7 mouse cellular contexts compared by ENCODE assay signal in genomic region chr10:120553097-120553453, GRCm38 (mm10).
DNase-seq lines count a peak whose midpoint lies in the region; ATAC-seq lines count a peak whose summit lies in the region.

No protein-coding gene starts in this region.

- peak overlapping the region; percentile 59 for H3K4me3 ChIP-seq in embryonic facial prominence, embryonic 15.5 days (replicated peaks)
- H3K4me3 ChIP-seq in intestine, embryonic 16.5 days (ENCODE audit: low read length), result peak overlapping the region; percentile 66
- peak overlapping the region; percentile 94 for H3K4me3 ChIP-seq in megakaryocyte, embryonic 14.5 days (replicated peaks)

- 0 out of 2 replicates have a peak overlapping the region, but pooled peaks have one; percentile 76 for H3K27ac ChIP-seq in embryonic facial prominence, embryonic 15.5 days (replicated peaks)
- peak overlapping the region; percentile 69 for H3K27ac ChIP-seq in intestine, embryonic 16.5 days (ENCODE audit: low read length)

- ATAC-seq in embryonic facial prominence, embryonic 15.5 days (ENCODE audit: insufficient number of reproducible peaks, low FRiP score, low TSS enrichment, low read depth), result peak; percentile 71
- peak; percentile 81 for ATAC-seq in intestine, embryonic 16.5 days

- H3K9me3 ChIP-seq in embryonic facial prominence, embryonic 15.5 days (replicated peaks), result no peaks in the 10 kb centered on the region
- no peaks in the 10 kb centered on the region for H3K9me3 ChIP-seq in intestine, embryonic 16.5 days (ENCODE audit: control insufficient read depth, low read length)
- H3K9me3 ChIP-seq in megakaryocyte, embryonic 14.5 days, result 0 out of 2 replicates have a peak, but pooled peaks cover 2% of the 10 kb centered on the region

- H3K27me3 ChIP-seq in embryonic facial prominence, embryonic 15.5 days, result no peaks in the 10 kb centered on the region
- H3K27me3 ChIP-seq in intestine, embryonic 16.5 days (replicated peaks; ENCODE audit: control insufficient read depth, insufficient read depth, low read length), result no peaks in the 10 kb centered on the region
- peaks cover 38% of the 10 kb centered on the region for H3K27me3 ChIP-seq in megakaryocyte, embryonic 14.5 days (replicated peaks)

- H3K4me2 ChIP-seq in embryonic facial prominence, embryonic 15.5 days (replicated peaks), result peak overlapping the region; percentile 100
- H3K4me2 ChIP-seq in intestine, embryonic 16.5 days (ENCODE audit: low read depth, low read length), result peak overlapping the region; percentile 99

- H3K9ac ChIP-seq in embryonic facial prominence, embryonic 15.5 days, result peak overlapping the region; percentile 53; the same call in 1 of the 2 replicates
- H3K9ac ChIP-seq in intestine, embryonic 16.5 days (ENCODE audit: low read depth, low read length), result peak overlapping the region; percentile 83

- peaks cover 23% of the 10 kb centered on the region for H3K4me1 ChIP-seq in embryonic facial prominence, embryonic 15.5 days
- 0 out of 2 replicates have a peak, but pooled peaks cover 2% of the 10 kb centered on the region for H3K4me1 ChIP-seq in intestine, embryonic 16.5 days (ENCODE audit: control insufficient read depth, insufficient read depth, low read length)
- peaks cover 17% of the 10 kb centered on the region for H3K4me1 ChIP-seq in megakaryocyte, embryonic 14.5 days

- WGBS in embryonic facial prominence, embryonic 15.5 days, result under 1% methylated on average over 16 of the region's 16 CpGs
- 0% methylated on average over 16 of the region's 16 CpGs for WGBS in intestine, embryonic 16.5 days

- H3K36me3 ChIP-seq in embryonic facial prominence, embryonic 15.5 days, result no peaks in the 10 kb centered on the region
- H3K36me3 ChIP-seq in intestine, embryonic 16.5 days (ENCODE audit: control insufficient read depth, insufficient read depth, low read length), result no peaks in the 10 kb centered on the region
- H3K36me3 ChIP-seq in megakaryocyte, embryonic 14.5 days (replicated peaks; ENCODE audit: low read length), result no peaks in the 10 kb centered on the region

- DNase-seq in right cerebral cortex, postnatal 4 days, result peak; percentile 24
- DNase-seq in right cerebral cortex, postnatal 14 days, result no peak
- peak; percentile 9 for DNase-seq in testis, postnatal 14 days (ENCODE audit: low spot score)
- no peak for DNase-seq in spleen, postnatal 14 days (ENCODE audit: low spot score in 2 of 2)

Comparison
In these comparisons a context has a peak if more than half of its experiments do, and no peak if none do; other contexts are left out.
1. DNase-seq: peak in right cerebral cortex, postnatal 4 days (single experiment) and testis, postnatal 14 days (single experiment); none in right cerebral cortex, postnatal 14 days (single experiment) and spleen, postnatal 14 days (0 of 2).
2. Peak in every context shown above with its lines, with median percentiles within 50 percentile points of each other: H3K4me3 ChIP-seq.